Comparison of ENCODE assay signal across 15 mouse cellular contexts in genomic region chr5:149827599-149827998, GRCm38 (mm10).
DNase-seq lines count a peak whose midpoint lies in the region; TF ChIP-seq lines count a peak whose summit lies in the region.
"Had no signal": no experiment of that assay in that cellular context is flagged by ENCODE, and none has a peak within 500 bp of the region (broad histone marks: within the 10 kb centered on the region; RNA-seq: fewer than 3 reads in every experiment).

No protein-coding gene starts in this region.

- DNase-seq in adrenal gland, adult 2 months = peak; percentile 13
- DNase-seq in adrenal gland, adult 18-20 months (ENCODE audit: low spot score in 2 of 2) = no peak
- DNase-seq in layer of hippocampus, adult 2 months (ENCODE audit: low spot score in 2 of 2) = no peak
- no peak for DNase-seq in layer of hippocampus, adult 9-11 months
- DNase-seq in testis, postnatal 14 days (ENCODE audit: low spot score) = no peak
- DNase-seq in lung, postnatal 14 days = peak; percentile 13
- no peak for DNase-seq in spleen, postnatal 36 days (ENCODE audit: low spot score in 2 of 2)
- DNase-seq: cerebellum, adult 18-20 months; right cerebral cortex, postnatal 14 days had no signal

- peaks cover 15% of the 10 kb centered on the region for H3K4me1 ChIP-seq in testis, adult 2 months (ENCODE audit: control insufficient read depth, insufficient read depth, low read length)

- peaks cover under 1% of the 10 kb centered on the region for H3K36me3 ChIP-seq in testis, adult 2 months (ENCODE audit: control insufficient read depth, insufficient read depth, low read length)
- H3K36me3 ChIP-seq: forebrain, embryonic 10.5 days; limb, embryonic 12.5 days; midbrain, embryonic 15.5 days had no signal

- TF ChIP-seq CTCF in layer of hippocampus, adult 2 months (conservative IDR thresholded peaks at IDR 0.05) = peak; percentile 65
- peak; percentile 8; the same call in 1 of the 2 replicates for TF ChIP-seq CTCF in testis, adult 2 months (IDR thresholded peaks at IDR 0.05; ENCODE audit: control insufficient read depth, insufficient read depth, insufficient replicate concordance, low read depth, low read length)

- no peak overlapping the region for H3K27ac ChIP-seq in layer of hippocampus, adult 2 months
- peak overlapping the region; percentile 45 for H3K27ac ChIP-seq in testis, adult 2 months (ENCODE audit: control insufficient read depth, insufficient read depth, low read depth, low read length)
- H3K27ac ChIP-seq: forebrain, embryonic 10.5 days; kidney, postnatal 0 days; limb, embryonic 12.5 days; liver, embryonic 14.5 days; midbrain, embryonic 15.5 days had no signal

- no peaks in the 10 kb centered on the region for H3K27me3 ChIP-seq in testis, adult 2 months (ENCODE audit: control insufficient read depth, insufficient read depth, low read length)
- H3K27me3 ChIP-seq: limb, embryonic 12.5 days; midbrain, embryonic 15.5 days had no signal

- H3K4me3 ChIP-seq in layer of hippocampus, adult 2 months = no peak overlapping the region
- H3K4me3 ChIP-seq in testis, adult 2 months (ENCODE audit: control insufficient read depth, low read depth, low read length) = no peak overlapping the region
- H3K4me3 ChIP-seq: forebrain, embryonic 10.5 days; limb, embryonic 12.5 days; midbrain, embryonic 15.5 days had no signal

- no peak for TF ChIP-seq POLR2A in testis, adult 2 months (IDR thresholded peaks at IDR 0.05; ENCODE audit: control insufficient read depth, low read depth, low read length)

Comparison
In these comparisons a context has a peak if more than half of its experiments do, and no peak if none do; other contexts are left out.
1. DNase-seq: peak in adrenal gland, adult 2 months (single experiment) and lung, postnatal 14 days (single experiment); none in adrenal gland, adult 18-20 months (0 of 2), layer of hippocampus, adult 2 months (0 of 2), layer of hippocampus, adult 9-11 months (single experiment), testis, postnatal 14 days (single experiment) and spleen, postnatal 36 days (0 of 2).